Mouse (Mus musculus): ENCODE results near the gene Ifnl2.
A peak's percentile ranks its signal among the peaks of the same experiment; 100 is the strongest.
"Not testable (repeated sequence)": the region's sequence is repeated elsewhere in the genome, so short reads cannot be mapped to it uniquely, and the experiment has no call there.

The Ifnl2 gene

DNA sequence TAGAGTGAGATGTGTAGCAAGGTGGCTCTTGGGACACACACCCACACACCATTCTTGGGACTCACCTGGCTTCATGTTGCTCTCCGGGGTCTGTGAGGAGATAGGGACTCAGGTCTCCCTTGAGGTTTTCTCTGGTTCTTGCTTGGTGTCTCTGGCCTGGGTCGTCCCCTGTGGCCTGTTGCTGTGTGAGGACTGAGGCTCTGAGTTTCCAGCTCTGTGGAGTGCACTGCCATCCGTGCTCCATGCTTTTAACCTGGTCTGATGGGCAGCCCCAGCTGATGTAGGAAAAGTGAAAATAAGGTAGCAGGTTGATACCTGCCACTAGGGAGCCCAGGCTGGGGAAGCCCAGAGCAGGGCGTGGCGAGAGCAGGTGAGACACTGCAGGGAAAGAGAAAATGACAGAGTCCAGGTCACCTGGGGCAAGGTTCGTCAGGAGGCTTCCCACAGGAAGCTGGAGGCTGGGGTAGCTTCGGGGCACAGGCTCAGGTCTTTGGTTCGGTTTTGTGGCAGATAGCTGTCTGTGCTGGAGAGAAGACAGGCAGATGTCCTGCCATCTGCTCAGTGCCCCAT lies at the start of gene Ifnl2:
Gene Ifnl2 (minus strand): TSS at position 51 of the 570 bp plus-strand sequence.
- DNase-seq (ENCODE audit: extremely low read depth, insufficient read length, low spot score) = not testable (repeated sequence)

DNA sequence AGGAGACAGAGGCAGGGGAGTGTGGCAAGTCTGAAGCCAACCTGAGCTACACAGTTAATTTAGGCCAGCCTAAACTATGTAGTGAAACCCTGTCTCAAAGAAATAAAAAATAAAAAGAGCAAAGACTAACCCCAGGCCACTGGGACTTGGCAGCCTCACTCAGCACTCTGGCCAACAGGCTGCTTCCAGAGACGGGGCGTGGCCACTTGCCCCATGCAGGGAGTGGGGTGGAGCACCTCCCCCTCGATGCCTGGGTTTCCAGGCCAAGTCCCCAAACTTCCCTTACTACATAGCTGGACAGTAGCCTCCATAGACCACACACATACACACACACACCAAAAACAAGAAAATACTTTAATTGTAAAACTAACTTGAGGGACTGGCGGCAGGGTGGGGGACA lies 48.2 kb upstream of the Ifnl2 start:
- DNase-seq (ENCODE audit: extremely low read depth, insufficient read length, low spot score) = peak; percentile 37

DNA sequence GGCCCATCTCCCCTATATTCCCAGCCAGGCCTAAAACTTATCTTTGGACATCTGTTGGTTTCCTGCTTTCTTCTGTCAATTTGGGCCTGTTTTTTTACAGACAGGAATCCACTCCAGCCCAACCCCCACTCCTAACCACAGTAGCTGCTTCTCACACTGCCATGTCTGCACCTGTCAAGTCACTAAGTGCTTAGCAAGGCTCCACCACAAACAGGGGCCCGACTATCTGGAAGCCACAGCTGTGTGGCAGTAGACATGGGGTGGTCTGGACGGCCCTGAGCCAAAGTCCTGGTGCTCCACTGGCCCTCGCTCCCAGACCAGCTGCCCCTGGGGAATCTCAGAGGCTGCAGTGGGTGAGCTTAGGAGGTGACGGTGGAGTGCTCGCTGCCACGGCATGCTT lies 47.5 kb upstream of the Ifnl2 start:
- no peak for DNase-seq (ENCODE audit: extremely low read depth, insufficient read length, low spot score)

DNA sequence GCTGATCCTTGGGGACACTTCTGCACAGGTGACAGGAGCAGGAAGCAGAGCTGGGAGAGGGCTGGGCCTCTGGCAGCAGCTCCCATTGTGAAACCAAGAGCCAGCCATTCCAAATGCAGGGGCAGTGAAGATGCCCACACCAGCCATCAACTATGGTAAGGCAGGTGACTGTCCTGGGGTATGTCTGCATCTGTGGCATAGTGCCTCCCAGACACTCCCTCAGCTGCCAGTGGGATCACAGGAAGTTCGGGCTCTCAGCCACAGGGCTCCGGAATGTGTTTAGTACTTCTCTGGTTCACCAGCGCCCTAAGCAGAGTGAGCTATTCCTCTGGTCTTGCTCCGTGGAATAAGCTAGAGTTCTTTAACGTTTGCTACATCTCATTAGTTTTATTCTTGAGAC lies 46.8 kb upstream of the Ifnl2 start:
- DNase-seq (ENCODE audit: extremely low read depth, insufficient read length, low spot score) = no peak

DNA sequence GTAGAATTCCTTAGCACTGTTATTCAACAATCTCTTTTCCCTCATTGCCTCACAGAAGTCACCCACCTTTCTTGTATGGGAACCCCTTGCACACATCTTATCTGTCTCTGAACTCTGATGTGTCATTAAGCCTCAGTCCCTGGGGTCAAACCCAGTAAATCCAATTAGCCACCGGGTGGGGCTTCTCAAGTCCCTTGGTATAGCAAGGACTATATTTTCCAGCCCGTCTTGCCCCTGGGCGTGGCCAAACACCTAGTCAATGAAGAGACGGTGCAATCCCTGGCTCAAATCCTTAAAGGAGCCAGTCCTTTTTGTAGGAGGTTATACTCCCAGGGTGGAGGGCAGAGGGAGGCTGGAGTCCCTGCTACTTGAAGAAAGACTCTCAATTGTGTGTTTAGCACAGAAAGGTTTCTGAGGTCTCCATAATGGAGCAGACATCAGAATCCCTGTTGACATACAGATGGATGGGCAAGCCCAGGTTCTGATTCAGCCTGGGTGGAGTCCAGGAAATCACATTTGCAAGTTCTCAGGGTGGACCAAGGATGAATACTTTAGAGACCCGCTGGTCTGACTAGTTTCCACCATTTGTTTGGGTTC lies 45.8 kb upstream of the Ifnl2 start:
- DNase-seq (ENCODE audit: extremely low read depth, insufficient read length, low spot score) = no peak

DNA sequence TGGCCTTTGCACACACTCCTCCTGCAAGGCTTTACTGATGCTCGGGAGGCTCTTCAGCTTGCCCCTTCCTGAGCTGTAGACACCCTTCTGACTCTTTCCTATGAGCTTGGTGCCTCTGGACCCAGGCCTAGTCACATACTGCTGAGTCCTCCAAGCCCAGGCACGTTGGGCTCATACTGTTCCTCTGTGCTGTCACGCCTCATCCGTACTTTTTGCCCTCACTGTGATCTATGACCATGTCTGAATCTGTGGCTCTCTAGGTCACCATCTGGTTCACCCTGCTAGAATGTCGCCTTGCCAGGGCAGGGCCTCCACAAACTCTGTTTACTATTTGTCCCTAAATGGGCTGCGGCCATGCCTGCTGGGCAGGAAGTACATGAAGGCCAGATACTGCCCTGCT lies 42.8 kb upstream of the Ifnl2 start:
- no peak for DNase-seq (ENCODE audit: extremely low read depth, insufficient read length, low spot score)

DNA sequence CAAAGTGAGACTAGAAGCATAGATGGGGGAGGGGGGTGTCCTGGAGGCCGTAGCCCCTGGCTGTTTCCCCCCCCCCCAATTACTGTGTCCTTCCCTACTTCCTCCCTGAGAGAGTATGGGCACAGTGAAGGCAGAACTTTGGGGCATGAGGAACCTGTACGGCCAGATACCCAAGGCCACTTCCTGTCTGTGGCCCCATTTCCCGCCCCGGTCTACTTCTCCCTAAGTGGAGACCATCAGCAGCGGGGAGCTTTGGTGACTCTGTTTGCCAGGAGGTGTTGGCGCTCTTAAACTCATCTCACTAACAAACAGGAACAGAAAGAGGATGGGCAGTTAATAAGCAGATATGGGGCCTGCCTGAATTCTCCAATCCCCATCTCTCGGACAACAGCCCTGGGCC lies 37.4 kb upstream of the Ifnl2 start:
- no peak for DNase-seq (ENCODE audit: extremely low read depth, insufficient read length, low spot score)

DNA sequence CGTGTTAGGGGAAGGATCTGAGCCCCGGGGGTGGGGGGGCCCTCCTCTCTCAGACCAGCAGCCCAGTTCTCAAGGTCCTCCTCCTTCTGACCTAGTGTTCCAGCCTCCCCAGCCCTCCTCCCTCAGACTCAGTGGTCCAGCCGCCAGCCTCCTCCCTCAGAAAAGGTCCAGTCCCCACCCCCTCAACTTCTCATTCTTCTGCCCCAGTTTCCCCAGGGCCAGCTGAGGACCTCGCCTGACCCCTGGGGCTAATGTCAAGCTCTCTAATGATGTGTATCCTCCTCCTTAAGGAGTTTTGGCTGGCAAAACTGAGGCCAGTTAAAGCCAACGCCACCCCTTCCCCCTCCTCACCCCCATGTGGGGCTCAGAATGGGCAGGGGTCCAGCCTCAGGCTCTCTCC lies 36.9 kb upstream of the Ifnl2 start, which contains the start of gene Nccrp1:
Gene Nccrp1 (minus strand): TSS at position 101 of the 400 bp plus-strand sequence.
- DNase-seq (ENCODE audit: extremely low read depth, insufficient read length, low spot score) = no peak

DNA sequence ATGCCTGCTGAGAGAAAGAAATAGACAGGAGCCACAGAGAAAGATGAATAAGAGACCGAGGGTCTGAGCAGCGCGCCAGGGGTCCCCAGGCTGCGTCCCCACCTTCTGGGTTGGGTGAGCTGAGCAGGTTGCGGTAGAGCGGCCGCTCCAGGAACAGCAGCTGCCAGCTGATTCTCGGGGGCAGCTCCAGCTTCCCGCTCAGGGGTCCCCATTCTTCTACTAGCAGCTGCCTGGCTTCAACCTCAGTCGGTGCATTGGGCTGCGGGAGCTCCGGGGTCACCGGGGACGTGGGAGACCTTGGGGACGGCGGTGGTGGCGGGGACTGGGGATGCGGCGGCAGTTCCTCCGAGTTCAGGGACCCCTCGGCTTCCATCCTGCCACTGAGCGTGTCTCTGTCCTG lies 36.4 kb upstream of the Ifnl2 start:
- DNase-seq (ENCODE audit: extremely low read depth, insufficient read length, low spot score) = no peak

DNA sequence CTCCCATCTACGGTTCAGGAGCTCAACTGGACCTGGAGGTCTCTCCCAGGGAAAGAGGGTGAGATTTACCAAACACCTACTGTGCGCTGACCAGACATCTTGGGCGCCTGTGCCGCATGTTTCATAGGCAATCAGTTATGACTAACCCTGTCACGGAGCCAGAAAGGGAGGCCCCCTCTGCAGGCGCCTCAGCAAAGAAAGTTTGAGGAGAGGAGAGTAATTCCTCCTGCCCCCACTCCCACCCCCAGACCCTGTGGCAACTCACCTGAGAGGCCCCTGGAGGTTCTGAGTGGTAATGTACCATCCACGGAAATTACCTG lies 35.6 kb upstream of the Ifnl2 start:
- DNase-seq (ENCODE audit: extremely low read depth, insufficient read length, low spot score) = no peak

DNA sequence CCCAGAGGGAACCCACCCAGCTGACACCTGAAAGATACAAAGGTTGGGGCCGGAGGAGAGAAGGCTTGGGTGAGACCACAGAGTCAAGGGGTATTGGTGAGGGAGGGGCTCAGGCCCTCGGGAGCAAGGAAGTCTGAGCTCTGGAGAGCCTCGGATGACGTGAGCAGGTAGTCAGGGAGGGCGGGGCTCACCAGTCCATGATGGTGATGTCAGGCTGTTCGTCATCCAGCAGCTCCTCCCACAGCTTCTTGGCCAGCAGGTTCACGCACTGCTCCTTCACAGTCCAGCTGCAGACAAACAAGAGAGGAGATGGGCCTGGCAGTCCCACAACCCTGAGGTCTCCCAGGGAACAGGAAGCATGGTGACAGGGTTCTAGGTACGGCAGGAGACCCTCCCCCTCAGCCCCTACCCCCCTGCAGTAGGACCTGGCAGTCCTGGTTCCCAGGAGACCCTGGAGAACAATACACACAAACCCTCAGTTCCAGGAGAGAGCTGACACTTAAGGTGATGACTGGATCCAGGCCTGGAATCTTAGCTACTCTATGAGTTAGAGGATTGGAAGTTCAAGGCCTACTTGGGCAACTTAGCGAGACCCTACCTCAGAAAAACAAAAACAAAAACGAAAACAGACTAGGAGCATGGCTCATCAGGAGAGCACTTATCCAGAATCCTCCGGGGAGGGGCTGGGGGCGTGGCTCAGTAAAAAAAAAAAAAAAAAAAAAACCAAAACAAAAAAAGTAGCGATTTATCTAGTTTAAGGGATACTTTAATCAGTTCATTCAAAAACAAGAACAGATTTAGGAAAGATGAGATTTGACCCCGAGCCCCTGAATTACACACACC lies 35.0 kb upstream of the Ifnl2 start:
- DNase-seq (ENCODE audit: extremely low read depth, insufficient read length, low spot score) = no peak

DNA sequence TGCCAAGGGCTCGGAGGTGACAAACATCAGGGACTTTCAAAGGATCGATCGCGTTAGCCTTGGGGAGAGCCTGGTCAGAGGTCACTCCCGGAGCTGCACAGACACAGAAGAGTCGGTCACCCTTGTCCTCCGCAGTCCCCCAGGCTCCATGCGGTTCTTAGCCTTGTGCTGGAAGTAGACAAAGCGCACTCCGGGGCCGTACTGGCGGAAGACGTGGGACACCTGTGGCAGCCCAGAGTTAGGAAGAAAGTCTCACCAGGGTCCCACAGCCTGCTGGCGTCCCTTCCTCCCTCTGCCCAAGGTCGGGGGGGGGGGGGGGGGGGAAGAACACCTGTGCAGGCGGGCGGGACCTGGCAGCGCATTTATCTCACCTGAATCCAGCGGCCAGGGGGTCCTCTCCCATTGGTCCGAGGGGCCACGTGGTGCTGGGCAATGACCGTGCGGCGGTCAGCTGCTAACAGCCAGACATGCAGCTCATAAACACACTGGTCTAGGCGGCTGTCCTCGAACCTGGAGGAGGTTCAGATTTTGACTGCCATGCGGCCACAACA lies 33.9 kb upstream of the Ifnl2 start:
- no peak for DNase-seq (ENCODE audit: extremely low read depth, insufficient read length, low spot score)

DNA sequence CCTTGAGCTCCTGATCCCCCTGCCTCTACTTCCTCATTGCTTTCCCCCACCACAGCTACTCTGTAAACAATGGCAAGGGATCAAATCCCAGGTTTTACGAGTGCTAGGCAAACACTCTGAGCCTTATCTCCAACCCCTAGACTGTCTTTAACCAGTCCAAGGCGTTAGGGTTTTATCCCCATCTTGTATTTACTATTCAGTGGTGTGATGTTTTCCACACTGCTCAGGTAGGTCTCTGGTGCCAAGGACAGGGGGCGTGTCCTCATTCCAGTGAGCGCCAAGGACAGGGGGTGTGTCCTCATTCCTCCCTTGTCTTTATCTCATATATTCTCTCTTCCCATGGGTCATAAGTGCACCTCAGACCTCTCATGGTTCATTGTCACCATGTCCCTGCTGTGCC lies 30.3 kb upstream of the Ifnl2 start, which contains the start of gene Sycn:
Gene Sycn (plus strand): TSS at position 360 of the 400 bp plus-strand sequence.
- DNase-seq (ENCODE audit: extremely low read depth, insufficient read length, low spot score) = no peak

DNA sequence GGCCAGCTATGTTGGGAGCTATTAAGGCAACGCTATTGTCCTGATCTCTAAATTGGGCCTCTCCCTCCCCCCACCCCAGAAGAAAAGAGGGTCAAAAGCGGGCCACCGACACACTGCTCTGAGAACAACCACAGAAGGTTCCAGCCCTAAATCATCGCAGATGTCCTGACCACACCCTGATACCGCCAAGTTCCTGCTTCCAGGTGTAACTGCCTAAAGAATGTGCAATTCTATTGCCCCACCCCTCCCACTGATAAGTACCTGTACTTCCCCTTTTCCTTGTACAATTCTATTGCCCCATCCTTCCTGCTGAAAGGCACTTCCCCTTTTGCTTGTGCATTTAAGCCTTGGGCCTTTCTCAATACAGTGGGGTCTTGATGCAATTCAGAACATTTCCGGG lies 28.6 kb upstream of the Ifnl2 start:
- DNase-seq (ENCODE audit: extremely low read depth, insufficient read length, low spot score) = not testable (repeated sequence)

DNA sequence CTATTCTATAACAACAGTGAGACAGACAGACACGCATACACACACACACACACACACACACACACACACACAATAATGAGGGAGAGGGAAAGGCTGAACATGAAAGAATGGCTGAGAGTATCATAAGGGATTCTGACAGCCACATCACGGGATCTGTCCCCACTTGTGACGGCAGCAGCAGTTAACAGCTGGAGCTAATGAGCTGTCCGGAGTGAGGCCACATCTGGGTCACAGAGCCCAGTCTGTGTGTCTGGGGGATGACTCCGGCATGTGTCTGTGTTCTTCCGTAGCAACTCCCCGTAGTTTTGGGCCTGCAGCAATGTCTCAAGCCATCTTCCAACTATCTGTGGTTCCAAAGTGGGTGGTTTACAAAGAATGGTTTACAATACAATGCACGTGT lies 21.8 kb upstream of the Ifnl2 start:
- no peak for DNase-seq (ENCODE audit: extremely low read depth, insufficient read length, low spot score)

DNA sequence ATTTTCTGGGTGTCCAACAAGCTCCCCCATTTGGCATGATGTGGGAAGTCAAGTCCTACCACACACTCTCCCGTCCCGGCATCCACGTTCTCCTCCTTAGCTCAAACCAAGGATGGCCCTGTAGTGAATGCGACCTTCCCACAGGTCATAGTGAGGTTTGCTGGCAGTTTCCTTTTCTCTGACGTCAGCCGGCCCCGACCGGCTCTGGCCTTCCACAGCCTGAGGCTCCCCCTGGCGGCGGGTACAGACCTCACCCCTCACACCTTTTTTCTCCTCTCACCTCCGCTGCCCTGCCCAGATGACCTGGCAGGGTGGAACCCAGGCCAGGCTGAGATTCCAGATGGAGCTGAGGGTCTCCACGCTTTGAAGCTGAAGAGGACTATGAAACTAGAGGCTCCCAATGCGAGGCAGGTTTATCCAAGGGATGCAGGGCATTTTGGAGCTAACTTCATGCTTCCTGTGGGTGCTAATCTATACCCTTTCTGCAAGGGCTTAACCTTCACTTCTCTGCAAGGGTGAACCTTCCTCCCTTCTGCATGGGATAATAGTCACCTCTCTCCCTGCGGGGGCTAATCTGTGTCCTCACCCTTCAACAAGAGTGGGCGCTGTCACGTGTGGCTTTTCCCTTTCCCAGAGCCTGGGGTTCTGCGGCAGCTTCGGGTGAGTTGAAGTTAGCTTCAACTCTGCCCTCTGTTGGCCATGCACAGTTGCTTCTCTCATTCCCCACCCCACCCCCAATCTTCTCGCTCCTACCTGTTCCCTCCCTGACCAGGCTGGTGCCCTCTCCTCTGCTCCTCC lies 17.9 kb upstream of the Ifnl2 start:
- DNase-seq (ENCODE audit: extremely low read depth, insufficient read length, low spot score) = peak; percentile 57

DNA sequence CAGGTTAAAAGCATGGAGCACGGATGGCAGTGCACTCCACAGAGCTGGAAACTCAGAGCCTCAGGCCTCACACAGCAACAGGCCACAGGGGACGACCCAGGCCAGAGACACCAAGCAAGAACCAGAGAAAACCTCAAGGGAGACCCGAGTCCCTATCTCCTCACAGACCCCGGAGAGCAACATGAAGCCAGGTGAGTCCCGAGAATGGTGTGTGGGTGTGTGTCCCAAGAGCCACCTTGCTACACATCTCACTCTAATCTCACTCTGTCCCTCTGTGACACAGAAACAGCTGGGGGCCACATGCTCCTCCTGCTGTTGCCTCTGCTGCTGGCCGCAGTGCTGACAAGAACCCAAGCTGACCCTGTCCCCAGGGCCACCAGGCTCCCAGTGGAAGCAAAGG lies 12.3 kb upstream of the Ifnl2 start, which contains the start of gene Ifnl3:
Gene Ifnl3 (plus strand): TSS at position 301 of the 400 bp plus-strand sequence.
- not testable (repeated sequence) for DNase-seq (ENCODE audit: extremely low read depth, insufficient read length, low spot score)

DNA sequence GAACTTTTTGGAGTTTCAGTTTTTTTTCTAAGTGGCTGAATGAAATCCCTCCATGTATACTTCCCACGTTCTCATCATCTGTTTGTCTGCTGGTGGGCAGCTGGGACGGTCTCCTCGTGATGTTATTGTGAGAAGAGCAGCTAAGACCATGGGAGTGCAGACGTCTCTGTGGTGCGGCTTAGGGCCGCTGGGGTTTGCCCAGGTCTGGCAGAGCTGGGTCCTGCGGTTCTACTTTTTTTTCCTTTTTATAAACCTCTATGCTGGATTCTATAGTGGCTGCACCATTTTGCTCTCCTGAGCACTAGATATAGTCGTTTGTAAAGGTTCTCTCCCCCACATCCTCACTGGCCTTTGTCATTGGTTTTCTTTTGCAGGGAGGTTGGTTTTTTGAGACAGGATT lies 1.2 kb upstream of the Ifnl2 start:
- DNase-seq (ENCODE audit: extremely low read depth, insufficient read length, low spot score) = no peak

DNA sequence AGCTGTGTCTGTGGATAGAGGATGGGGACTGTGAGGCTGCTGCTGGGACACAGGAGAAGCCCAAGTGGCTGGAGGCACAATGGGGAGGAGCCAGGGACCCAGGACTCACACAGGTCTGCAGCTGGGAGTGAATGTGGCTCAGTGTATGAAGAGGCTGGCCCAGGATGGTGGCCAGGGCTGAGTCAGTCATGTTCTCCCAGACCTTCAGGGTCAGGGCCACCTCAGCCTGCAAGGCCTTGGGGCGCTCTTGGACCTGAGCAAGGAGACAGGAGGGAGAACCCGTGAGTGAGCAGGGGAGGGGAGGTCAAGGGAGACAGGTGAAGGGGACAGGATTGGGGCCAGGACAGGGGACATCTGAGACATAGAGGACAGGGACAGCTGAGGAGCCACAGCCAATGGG lies 1.1 kb downstream of the Ifnl2 start:
- not testable (repeated sequence) for DNase-seq (ENCODE audit: extremely low read depth, insufficient read length, low spot score)

DNA sequence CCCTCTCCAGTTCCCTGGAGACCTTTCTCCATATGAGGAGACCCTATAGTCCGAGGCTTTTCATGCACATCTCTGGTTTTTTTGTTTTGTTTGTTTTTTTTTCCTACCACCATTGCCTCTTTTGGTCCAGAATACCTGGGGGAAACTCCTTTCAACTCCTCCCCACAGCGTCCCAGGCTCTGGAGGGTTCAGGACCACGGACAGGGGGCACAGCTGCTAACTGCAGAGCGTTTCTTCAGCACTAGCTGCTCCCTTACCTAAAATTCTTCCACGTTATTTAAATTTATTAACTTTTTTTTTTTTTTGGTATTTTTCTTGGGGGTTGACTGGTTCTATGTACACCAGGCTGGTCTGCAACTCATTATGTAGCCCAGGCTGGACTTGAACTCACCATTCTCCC lies 4.7 kb downstream of the Ifnl2 start:
- DNase-seq (ENCODE audit: extremely low read depth, insufficient read length, low spot score) = no peak

DNA sequence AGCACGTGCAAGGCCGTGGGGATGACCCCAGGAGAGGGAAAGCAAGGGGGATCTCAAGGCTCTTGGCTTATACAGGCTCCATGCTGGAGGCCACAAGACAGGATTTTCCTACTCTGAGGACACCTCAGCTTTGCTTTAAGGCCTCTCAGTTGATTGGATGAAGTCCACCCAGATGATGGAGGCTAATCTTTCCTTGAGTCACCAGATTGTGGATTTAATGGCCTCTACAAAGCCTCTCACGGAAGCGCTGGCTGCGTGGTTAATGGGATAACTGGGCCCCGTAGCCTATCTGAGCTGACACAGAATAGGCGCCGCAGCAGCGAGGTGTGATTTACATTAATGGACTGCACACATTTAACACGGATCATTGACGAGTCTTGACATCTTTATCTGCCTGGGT lies 14.8 kb downstream of the Ifnl2 start:
- no peak for DNase-seq (ENCODE audit: extremely low read depth, insufficient read length, low spot score)
